Mouse (Mus musculus): Measurements from ENCODE around the gene Sorl1. TPM values are rescaled to one million over a fixed set of nuclear protein-coding genes. Genes with fewer than 3 reads are reported as not detected.

The Sorl1 gene
- polyA plus RNA-seq, 1 experiment from 2014 or later = 8.8 TPM

- Histone ChIP-seq H3K4me1 (ENCODE audit: control insufficient read depth, insufficient read depth, low read length) (peaks cover 43% of the 10 kb centered on the region), H3K4me2 (ENCODE audit: low read length) (peak overlapping the region; percentile 66), H3K9ac (replicated peaks; ENCODE audit: low read length) (peak overlapping the region; percentile 62), H3K4me3 (replicated peaks; ENCODE audit: low read depth, low read length) (peak overlapping the region; percentile 37), H3K27ac (replicated peaks; ENCODE audit: low read depth, low read length) (peak overlapping the region; percentile 97), H3K9me3 (ENCODE audit: control insufficient read depth, low read length) (no peaks in the 10 kb centered on the region), H3K27me3 (ENCODE audit: control insufficient read depth, insufficient read depth, low read length) (no peaks in the 10 kb centered on the region), H3K36me3 (ENCODE audit: control insufficient read depth, insufficient read depth, low read length) (no peaks in the 10 kb centered on the region)
- DNase-seq = peak; percentile 93
- 3% methylated on average over 34 of the region's 34 CpGs for WGBS
- ATAC-seq (ENCODE audit: low FRiP score, low TSS enrichment) = peak; percentile 84
These were observed 173.7 kb downstream of the Sorl1 start for GRCm38 (mm10) chr9:41950109-41950990.

- Histone ChIP-seq H3K27ac (replicated peaks; ENCODE audit: low read depth, low read length) (peak overlapping the region; percentile 97), H3K4me1 (ENCODE audit: control insufficient read depth, insufficient read depth, low read length) (peaks cover 43% of the 10 kb centered on the region), H3K27me3 (ENCODE audit: control insufficient read depth, insufficient read depth, low read length) (no peaks in the 10 kb centered on the region), H3K9me3 (ENCODE audit: control insufficient read depth, low read length) (no peaks in the 10 kb centered on the region), H3K4me3 (replicated peaks; ENCODE audit: low read depth, low read length) (no peak overlapping the region), H3K9ac (replicated peaks; ENCODE audit: low read length) (peak overlapping the region; percentile 62), H3K36me3 (ENCODE audit: control insufficient read depth, insufficient read depth, low read length) (no peaks in the 10 kb centered on the region), H3K4me2 (ENCODE audit: low read length) (peak overlapping the region; percentile 66)
- 56% methylated on average over 5 of the region's 5 CpGs for WGBS
- DNase-seq (no peak), ATAC-seq (ENCODE audit: low FRiP score, low TSS enrichment) (no peak)
These were observed 174.6 kb downstream of the Sorl1 start for GRCm38 (mm10) chr9:41949476-41949875.

- no peak for DNase-seq
- WGBS = 94% methylated on average over 7 of the region's 7 CpGs
- no peak for ATAC-seq (ENCODE audit: low FRiP score, low TSS enrichment)
- Histone ChIP-seq H3K4me1 (ENCODE audit: control insufficient read depth, insufficient read depth, low read length) (peaks cover 17% of the 10 kb centered on the region), H3K36me3 (ENCODE audit: control insufficient read depth, insufficient read depth, low read length) (no peaks in the 10 kb centered on the region), H3K9me3 (ENCODE audit: control insufficient read depth, low read length) (no peaks in the 10 kb centered on the region), H3K27me3 (ENCODE audit: control insufficient read depth, insufficient read depth, low read length) (no peaks in the 10 kb centered on the region), H3K27ac (replicated peaks; ENCODE audit: low read depth, low read length) (no peak overlapping the region), H3K4me3 (replicated peaks; ENCODE audit: low read depth, low read length) (no peak overlapping the region), H3K9ac (replicated peaks; ENCODE audit: low read length) (no peak overlapping the region), H3K4me2 (ENCODE audit: low read length) (no peak overlapping the region)
These were observed 179.1 kb downstream of the Sorl1 start for GRCm38 (mm10) chr9:41944964-41945363.

- Histone ChIP-seq H3K27ac (replicated peaks; ENCODE audit: low read depth, low read length) (peak overlapping the region; percentile 41), H3K4me3 (replicated peaks; ENCODE audit: low read depth, low read length) (no peak overlapping the region), H3K9ac (replicated peaks; ENCODE audit: low read length) (no peak overlapping the region), H3K4me2 (ENCODE audit: low read length) (no peak overlapping the region), H3K9me3 (ENCODE audit: control insufficient read depth, low read length) (no peaks in the 10 kb centered on the region), H3K27me3 (ENCODE audit: control insufficient read depth, insufficient read depth, low read length) (no peaks in the 10 kb centered on the region), H3K4me1 (ENCODE audit: control insufficient read depth, insufficient read depth, low read length) (peaks cover 17% of the 10 kb centered on the region), H3K36me3 (ENCODE audit: control insufficient read depth, insufficient read depth, low read length) (no peaks in the 10 kb centered on the region)
- WGBS = 53% methylated on average over 4 of the region's 4 CpGs
- ATAC-seq (ENCODE audit: low FRiP score, low TSS enrichment) (no peak; the same call in 1 of the 2 replicates), DNase-seq (no peak)
These were observed 181.0 kb downstream of the Sorl1 start for GRCm38 (mm10) chr9:41942970-41943635.

- Histone ChIP-seq H3K9me3 (ENCODE audit: control insufficient read depth, low read length) (no peaks in the 10 kb centered on the region), H3K9ac (replicated peaks; ENCODE audit: low read length) (no peak overlapping the region), H3K36me3 (ENCODE audit: control insufficient read depth, insufficient read depth, low read length) (no peaks in the 10 kb centered on the region), H3K27me3 (ENCODE audit: control insufficient read depth, insufficient read depth, low read length) (no peaks in the 10 kb centered on the region), H3K4me1 (ENCODE audit: control insufficient read depth, insufficient read depth, low read length) (peaks cover 35% of the 10 kb centered on the region), H3K4me2 (ENCODE audit: low read length) (no peak overlapping the region), H3K27ac (replicated peaks; ENCODE audit: low read depth, low read length) (no peak overlapping the region), H3K4me3 (replicated peaks; ENCODE audit: low read depth, low read length) (no peak overlapping the region)
- DNase-seq (no peak), ATAC-seq (ENCODE audit: low FRiP score, low TSS enrichment) (no peak)
- 91% methylated on average over 10 of the region's 10 CpGs for WGBS
These were observed 183.7 kb downstream of the Sorl1 start for GRCm38 (mm10) chr9:41940311-41940853.

GRCm38 (mm10) chr9:41938449-41938848 lies 185.6 kb downstream of the Sorl1 start:
- ATAC-seq (ENCODE audit: low FRiP score, low TSS enrichment) (no peak), DNase-seq (peak; percentile 57)
- Histone ChIP-seq H3K27ac (replicated peaks; ENCODE audit: low read depth, low read length) (peak overlapping the region; percentile 86), H3K4me1 (ENCODE audit: control insufficient read depth, insufficient read depth, low read length) (peaks cover 43% of the 10 kb centered on the region), H3K27me3 (ENCODE audit: control insufficient read depth, insufficient read depth, low read length) (no peaks in the 10 kb centered on the region), H3K4me2 (ENCODE audit: low read length) (no peak overlapping the region), H3K36me3 (ENCODE audit: control insufficient read depth, insufficient read depth, low read length) (no peaks in the 10 kb centered on the region), H3K4me3 (replicated peaks; ENCODE audit: low read depth, low read length) (no peak overlapping the region), H3K9ac (replicated peaks; ENCODE audit: low read length) (no peak overlapping the region), H3K9me3 (ENCODE audit: control insufficient read depth, low read length) (no peaks in the 10 kb centered on the region)
- WGBS = 42% methylated on average over 8 of the region's 8 CpGs

- no peak overlapping the region for H3K4me2 ChIP-seq (ENCODE audit: low read length)
- H3K27ac ChIP-seq (replicated peaks; ENCODE audit: low read depth, low read length) = peak overlapping the region; percentile 86
- H3K9ac ChIP-seq (replicated peaks; ENCODE audit: low read length) = no peak overlapping the region
- no peak for ATAC-seq (ENCODE audit: low FRiP score, low TSS enrichment)
- no peaks in the 10 kb centered on the region for H3K9me3 ChIP-seq (ENCODE audit: control insufficient read depth, low read length)
- H3K27me3 ChIP-seq (ENCODE audit: control insufficient read depth, insufficient read depth, low read length) = no peaks in the 10 kb centered on the region
- DNase-seq = peak; percentile 70
- 21% methylated on average over 3 of the region's 3 CpGs for WGBS
- H3K4me1 ChIP-seq (ENCODE audit: control insufficient read depth, insufficient read depth, low read length) = peaks cover 39% of the 10 kb centered on the region
- H3K36me3 ChIP-seq (ENCODE audit: control insufficient read depth, insufficient read depth, low read length) = no peaks in the 10 kb centered on the region
- no peak overlapping the region for H3K4me3 ChIP-seq (replicated peaks; ENCODE audit: low read depth, low read length)
These were observed 186.1 kb downstream of the Sorl1 start for GRCm38 (mm10) chr9:41937967-41938348.

- Histone ChIP-seq H3K4me1 (ENCODE audit: control insufficient read depth, insufficient read depth, low read length) (peaks cover 37% of the 10 kb centered on the region), H3K9ac (replicated peaks; ENCODE audit: low read length) (no peak overlapping the region), H3K27me3 (ENCODE audit: control insufficient read depth, insufficient read depth, low read length) (no peaks in the 10 kb centered on the region), H3K27ac (replicated peaks; ENCODE audit: low read depth, low read length) (peak overlapping the region; percentile 86), H3K36me3 (ENCODE audit: control insufficient read depth, insufficient read depth, low read length) (no peaks in the 10 kb centered on the region), H3K4me3 (replicated peaks; ENCODE audit: low read depth, low read length) (no peak overlapping the region), H3K9me3 (ENCODE audit: control insufficient read depth, low read length) (no peaks in the 10 kb centered on the region), H3K4me2 (ENCODE audit: low read length) (no peak overlapping the region)
- WGBS = 61% methylated on average over 8 of the region's 8 CpGs
- DNase-seq (no peak), ATAC-seq (ENCODE audit: low FRiP score, low TSS enrichment) (no peak)
These were observed 186.6 kb downstream of the Sorl1 start for GRCm38 (mm10) chr9:41937341-41937966.
